Mouse (Mus musculus): ENCODE measurements around the gene Dnajb2.

The Dnajb2 gene

DNA sequence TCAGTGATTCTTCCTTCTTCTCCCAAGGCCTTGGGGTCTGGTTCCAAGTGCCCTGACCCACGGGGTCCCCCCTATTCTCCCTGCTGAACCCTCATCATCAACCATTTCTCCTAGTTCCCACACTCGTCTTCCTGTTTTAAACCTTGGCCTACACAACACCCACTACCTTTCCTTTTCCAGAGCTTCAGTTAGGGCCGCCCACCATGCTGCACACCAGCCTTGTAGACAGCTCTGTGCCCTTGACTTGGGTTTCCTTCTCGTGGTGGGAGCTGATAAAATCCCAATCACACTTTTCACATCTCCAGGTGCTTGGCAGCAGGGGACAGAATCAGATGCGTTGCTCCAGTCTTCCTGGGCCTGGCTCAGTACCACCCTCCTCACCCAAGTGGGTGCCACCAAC lies 58.1 kb downstream of the Dnajb2 start:
- no peak for DNase-seq
